Mouse (Mus musculus) thymus, adult 2 months (tissue): Measurements from ENCODE around the gene Jpt2.
A peak's percentile ranks its signal among the peaks of the same experiment; 100 is the strongest.

Experiments used
- CTCF ChIP-seq: fragments of 200-500 bp; IDR thresholded peaks from 2 replicates; pipeline ENCODE4 v1.5.1; 2012; ENCODE audit warnings: mild to moderate bottlenecking, control low read depth, low read length, moderate library complexity, borderline replicate concordance; ENCODE audit not compliant: control insufficient read depth, poor library complexity, insufficient read depth; ENCODE audit errors: extremely low read depth
- POLR2A ChIP-seq: fragments of 200-500 bp; IDR thresholded peaks from 2 replicates; pipeline ENCODE4 v1.6.1; 2012; ENCODE audit warnings: mild to moderate bottlenecking, low read length, control low read depth, moderate library complexity; ENCODE audit not compliant: control insufficient read depth, poor library complexity, insufficient read depth; ENCODE audit errors: extremely low read depth

DNA sequence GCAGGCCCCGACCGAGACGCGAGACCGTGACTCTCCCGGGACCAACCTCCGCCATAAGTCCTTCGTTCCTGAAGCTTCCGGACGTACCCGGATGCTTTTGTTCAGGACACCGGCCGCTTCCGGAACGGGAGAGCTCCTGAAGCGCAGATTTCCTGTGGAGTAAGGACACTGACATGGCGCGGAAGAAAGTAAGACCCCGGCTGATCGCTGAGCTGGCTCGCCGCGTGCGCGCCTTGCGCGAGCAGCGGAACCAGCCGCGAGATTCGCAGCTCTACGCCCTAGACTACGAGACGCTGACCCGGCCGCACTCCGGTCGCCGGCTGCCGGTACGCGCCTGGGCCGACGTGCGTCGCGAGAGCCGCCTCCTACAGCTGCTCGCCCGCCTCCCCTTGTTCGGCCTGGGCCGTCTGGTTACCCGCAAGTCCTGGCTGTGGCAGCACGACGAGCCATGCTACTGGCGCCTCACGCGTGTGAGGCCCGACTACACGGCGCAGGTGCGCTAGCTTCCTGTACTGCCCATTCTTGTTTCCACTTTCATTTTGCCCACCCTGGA is 65.4 kb downstream of the Jpt2 start, which contains the start of the genes Eme2 and Mrps34:
- TF ChIP-seq CTCF (0 out of 2 replicates have a peak, but pooled peaks have one; percentile 22), POLR2A (0 out of 2 replicates have a peak, but pooled peaks have one; percentile 36)
